Comparison of ENCODE assay signal across 12 mouse cellular contexts in genomic region chr5:103208869-103209268, GRCm38 (mm10). TPM values are rescaled to one million over a fixed set of nuclear protein-coding genes. Genes with fewer than 3 reads are reported as not detected.
A peak's percentile ranks its signal among the peaks of the same experiment; 100 is the strongest.
DNase-seq lines count a peak whose midpoint lies in the region; ATAC-seq and TF ChIP-seq lines count a peak whose summit lies in the region.
"Had no signal": no experiment of that assay in that cellular context is flagged by ENCODE, and none has a peak within 500 bp of the region (broad histone marks: within the 10 kb centered on the region; RNA-seq: fewer than 3 reads in every experiment).

No protein-coding gene starts in this region.

- H3K27ac ChIP-seq in cortical plate, adult 2 months (ENCODE audit: insufficient read depth, low read length) = peak overlapping the region; percentile 68
- H3K27ac ChIP-seq in midbrain, embryonic 11.5 days (ENCODE audit: low read depth, low read length) = no peak overlapping the region; the same call in 1 of the 2 replicates
- H3K27ac ChIP-seq in liver, embryonic 12.5 days = no peak overlapping the region
- H3K27ac ChIP-seq in heart, embryonic 11.5 days (ENCODE audit: low read depth, low read length) = no peak overlapping the region
- H3K27ac ChIP-seq: embryonic facial prominence, embryonic 12.5 days had no signal

- no peak for TF ChIP-seq POLR2A in cortical plate, adult 2 months (IDR thresholded peaks at IDR 0.05; ENCODE audit: extremely low read depth, insufficient read depth, low read length)

- H3K9me3 ChIP-seq in midbrain, embryonic 11.5 days (ENCODE audit: control insufficient read depth, low read length) = no peaks in the 10 kb centered on the region; the same call in 1 of the 2 replicates
- no peaks in the 10 kb centered on the region for H3K9me3 ChIP-seq in liver, embryonic 12.5 days (replicated peaks)
- H3K9me3 ChIP-seq in heart, embryonic 11.5 days (replicated peaks; ENCODE audit: control insufficient read depth, low read length) = no peaks in the 10 kb centered on the region
- H3K9me3 ChIP-seq: embryonic facial prominence, embryonic 12.5 days had no signal

- peak; percentile 30 for DNase-seq in retina, postnatal 1 day
- no peak for DNase-seq in retina, embryonic 14.5 days (ENCODE audit: low spot score)
- DNase-seq in midbrain, embryonic 11.5 days (ENCODE audit: low spot score, missing footprints) = no peak
- DNase-seq in T-cell, adult 2 months (ENCODE audit: low spot score) = no peak
- DNase-seq: adrenal gland, postnatal 14 days; kidney, postnatal 36 days had no signal

- H3K36me3 ChIP-seq in midbrain, embryonic 11.5 days (ENCODE audit: control insufficient read depth, insufficient read depth, low read length) = no peaks in the 10 kb centered on the region
- H3K36me3 ChIP-seq in liver, embryonic 12.5 days = no peaks in the 10 kb centered on the region
- H3K36me3 ChIP-seq in heart, embryonic 11.5 days (ENCODE audit: control insufficient read depth, insufficient read depth, low read length) = no peaks in the 10 kb centered on the region
- H3K36me3 ChIP-seq: embryonic facial prominence, embryonic 12.5 days; G1E had no signal

- WGBS in midbrain, embryonic 11.5 days = 54% methylated on average over 8 of the region's 8 CpGs
- WGBS in liver, embryonic 12.5 days (ENCODE audit: insufficient replicate concordance) = 45% methylated on average over 8 of the region's 8 CpGs
- 46% methylated on average over 8 of the region's 8 CpGs for WGBS in heart, embryonic 11.5 days (ENCODE audit: insufficient replicate concordance)

- peak overlapping the region; percentile 54 for H3K4me2 ChIP-seq in midbrain, embryonic 11.5 days
- H3K4me2 ChIP-seq in liver, embryonic 12.5 days = no peak overlapping the region
- H3K4me2 ChIP-seq in heart, embryonic 11.5 days = no peak overlapping the region
- H3K4me2 ChIP-seq: embryonic facial prominence, embryonic 12.5 days had no signal

- peak overlapping the region; percentile 91 for H3K4me3 ChIP-seq in cortical plate, adult 2 months (ENCODE audit: insufficient read depth, low read length)
- peak overlapping the region; percentile 40 for H3K4me3 ChIP-seq in midbrain, embryonic 11.5 days (ENCODE audit: low read depth, low read length)
- H3K4me3 ChIP-seq in liver, embryonic 12.5 days = no peak overlapping the region
- H3K4me3 ChIP-seq in heart, embryonic 11.5 days (ENCODE audit: low read depth, low read length) = no peak overlapping the region
- H3K4me3 ChIP-seq: embryonic facial prominence, embryonic 12.5 days had no signal

- H3K27me3 ChIP-seq in midbrain, embryonic 11.5 days (ENCODE audit: control insufficient read depth, insufficient read depth, low read length) = no peaks in the 10 kb centered on the region
- H3K27me3 ChIP-seq in liver, embryonic 12.5 days (replicated peaks) = no peaks in the 10 kb centered on the region; the same call in 1 of the 2 replicates
- no peaks in the 10 kb centered on the region for H3K27me3 ChIP-seq in heart, embryonic 11.5 days (ENCODE audit: control insufficient read depth, insufficient read depth, low read length)
- H3K27me3 ChIP-seq: embryonic facial prominence, embryonic 12.5 days had no signal

- H3K4me1 ChIP-seq in cortical plate, adult 2 months (ENCODE audit: control insufficient read depth, insufficient read depth, low read length) = peaks cover 8% of the 10 kb centered on the region
- peaks cover 15% of the 10 kb centered on the region for H3K4me1 ChIP-seq in midbrain, embryonic 11.5 days (ENCODE audit: control insufficient read depth, insufficient read depth, low read length)
- H3K4me1 ChIP-seq in liver, embryonic 12.5 days = no peaks in the 10 kb centered on the region
- no peaks in the 10 kb centered on the region for H3K4me1 ChIP-seq in heart, embryonic 11.5 days (ENCODE audit: control insufficient read depth, insufficient read depth, low read length)
- H3K4me1 ChIP-seq: embryonic facial prominence, embryonic 12.5 days had no signal

- ATAC-seq in midbrain, embryonic 11.5 days (ENCODE audit: low FRiP score) = no peak
- no peak for ATAC-seq in liver, embryonic 12.5 days
- ATAC-seq in heart, embryonic 11.5 days (replicated peaks; ENCODE audit: insufficient number of reproducible peaks, low FRiP score, low TSS enrichment) = no peak

- TF ChIP-seq CTCF in cortical plate, adult 2 months (IDR thresholded peaks at IDR 0.05; ENCODE audit: extremely low read depth, insufficient read depth, low read length) = no peak

- peak overlapping the region; percentile 29; the same call in 1 of the 2 replicates for H3K9ac ChIP-seq in midbrain, embryonic 11.5 days (ENCODE audit: low read length)
- no peak overlapping the region for H3K9ac ChIP-seq in liver, embryonic 12.5 days
- no peak overlapping the region for H3K9ac ChIP-seq in heart, embryonic 11.5 days (ENCODE audit: low read depth, low read length)
- H3K9ac ChIP-seq: embryonic facial prominence, embryonic 12.5 days had no signal

RNA-seq across cellular contexts. Expression of gene Mapk10, which starts 2.3 kb away (rescaled TPM):
- 199 and 210 TPM in 2 replicates for polyA plus RNA-seq in cortical plate, adult 2 months (2012; rRNA removed)
- 47.6 and 55.8 TPM in 2 replicates for polyA plus RNA-seq in midbrain, embryonic 11.5 days (2014; fragmentation: Nextera tagmentation; extraction: Ambion mirVana)
- 0.02 TPM in 1 of 2 replicates, not detected in the other for polyA plus RNA-seq in liver, embryonic 12.5 days (2016; fragmentation: Nextera tagmentation; extraction: Ambion mirVana)
- 0.52 and 0.86 TPM in 2 replicates for polyA plus RNA-seq in heart, embryonic 11.5 days (2014; fragmentation: Nextera tagmentation; extraction: Ambion mirVana)
- polyA plus RNA-seq: G1E; liver, adult 2 months had no signal

Comparison
In these comparisons a context has a peak if more than half of its experiments do, and no peak if none do; other contexts are left out.
1. H3K4me3 ChIP-seq: peak in cortical plate, adult 2 months (single experiment) and midbrain, embryonic 11.5 days (single experiment); none in liver, embryonic 12.5 days (single experiment) and heart, embryonic 11.5 days (single experiment).
2. RNA of gene Mapk10, which starts 2.3 kb away (polyA plus RNA-seq): 199 to 210 TPM in cortical plate, adult 2 months and 47.6 to 55.8 TPM in midbrain, embryonic 11.5 days; 0.52 to 0.86 TPM in heart, embryonic 11.5 days and 0.02 TPM in liver, embryonic 12.5 days; every median in the first group is over 10 times any median in the second.